Mouse (Mus musculus) lung, adult 2 months (tissue): ENCODE results near the gene Ogdh.

Experiments used
- CTCF ChIP-seq: fragments of 200-500 bp; IDR thresholded peaks from 2 replicates; pipeline ENCODE4 v1.5.1; 2011; ENCODE audit warnings: mild to moderate bottlenecking, low read length, control low read depth; ENCODE audit not compliant: insufficient read depth
- POLR2A ChIP-seq: fragments of 200-500 bp; IDR thresholded peaks from 2 replicates; pipeline ENCODE4 v1.6.1; 2011; ENCODE audit warnings: low read depth, mild to moderate bottlenecking, control low read depth, low read length, borderline replicate concordance; ENCODE audit errors: extremely low read depth

GRCm38 (mm10) chr11:6380916-6381315 lies 89.5 kb downstream of the Ogdh start:
- TF ChIP-seq CTCF (no peak), POLR2A (no peak)
